Mouse (Mus musculus) heart, embryonic 14.5 days (tissue): ENCODE measurements around the gene Ilf3. TPM values are rescaled to one million over a fixed set of nuclear protein-coding genes. Genes with fewer than 3 reads are reported as not detected.

Source experiments
- ATAC-seq: fragments of 200-750 bp; cut with Nextera tagmentation; 2 replicates; pipeline ENCODE4 v1.8.0; 2017; ENCODE audit warnings: low read depth, moderate TSS enrichment; ENCODE audit not compliant: insufficient number of reproducible peaks, insufficient read depth, low FRiP score
- H3K27ac ChIP-seq, 2 experiments: fragments of 200-500 bp in 1 of 2; fragments of 300-500 bp in 1 of 2; sonication (generic) in 1 of 2; replicated peaks in 1 of 2; 2 replicates each; pipeline ENCODE4 v1.5.1; 2012 to 2014; ENCODE audit warnings: low read depth in 2 of 2, low read length in 2 of 2, control low read depth in 1 of 2, mild to moderate bottlenecking in 1 of 2, mixed read lengths in 1 of 2; ENCODE audit not compliant: control insufficient read depth in 1 of 2, insufficient read depth in 1 of 2
- H3K27me3 ChIP-seq: fragments of 300-500 bp; sonication (generic); 2 replicates; pipeline ENCODE4 v1.6.1; 2014; ENCODE audit warnings: mild to moderate bottlenecking, low read length, control low read depth; ENCODE audit not compliant: control insufficient read depth, insufficient read depth
- H3K36me3 ChIP-seq: fragments of 300-500 bp; sonication (generic); 2 replicates; pipeline ENCODE4 v1.6.1; 2014; ENCODE audit warnings: mild to moderate bottlenecking, control low read depth, low read length, mixed read lengths; ENCODE audit not compliant: control insufficient read depth, insufficient read depth
- H3K4me1 ChIP-seq, 2 experiments: fragments of 200-500 bp in 1 of 2; fragments of 300-500 bp in 1 of 2; sonication (generic) in 1 of 2; 2 replicates each; pipeline ENCODE4 v1.6.1; 2012 to 2014; ENCODE audit warnings: low read length in 2 of 2, control low read depth in 1 of 2, mixed read lengths in 1 of 2; ENCODE audit not compliant: control insufficient read depth in 2 of 2, insufficient read depth in 2 of 2
- H3K4me2 ChIP-seq: fragments of 300-500 bp; sonication (generic); 2 replicates; pipeline ENCODE4 v1.6.1; 2014; ENCODE audit warnings: mild to moderate bottlenecking, low read length
- H3K4me3 ChIP-seq, 2 experiments: fragments of 200-500 bp in 1 of 2; fragments of 300-500 bp in 1 of 2; sonication (generic) in 1 of 2; 2 replicates each; pipeline ENCODE4 v1.5.1; 2012 to 2014; ENCODE audit warnings: low read length in 2 of 2, mild to moderate bottlenecking in 2 of 2, control low read depth in 1 of 2, low read depth in 1 of 2, moderate library complexity in 1 of 2; ENCODE audit not compliant: control insufficient read depth in 1 of 2, insufficient read depth in 1 of 2
- H3K9ac ChIP-seq: fragments of 300-500 bp; sonication (generic); 2 replicates; pipeline ENCODE4 v1.6.1; 2014; ENCODE audit warnings: mild to moderate bottlenecking, low read length
- H3K9me3 ChIP-seq: fragments of 300-500 bp; sonication (generic); 2 replicates; pipeline ENCODE4 v1.6.1; 2016; ENCODE audit warnings: low read length, control low read depth; ENCODE audit not compliant: control insufficient read depth
- WGBS: fragments of 180-500 bp; shearing (Covaris S2); extraction: QIAGEN DNeasy Blood & Tissue Kit; methylation state at CpG from one replicate; pipeline ENCODE4 v1.1.7; 2014; 5-methylcytosine and 5-hydroxymethylcytosine counted together
- polyA plus RNA-seq: library from polyadenylated mRNA; unstranded; fragments of >200 nt; fragmentation: Nextera tagmentation; extraction: Ambion mirVana; gene quantifications from 2 replicates; pipeline ENCODE4 v1.2.1, GENCODE M21; 2014

Gene Ilf3
- polyA plus RNA-seq, 1 experiment from 2014 or later, result 103 TPM

DNA sequence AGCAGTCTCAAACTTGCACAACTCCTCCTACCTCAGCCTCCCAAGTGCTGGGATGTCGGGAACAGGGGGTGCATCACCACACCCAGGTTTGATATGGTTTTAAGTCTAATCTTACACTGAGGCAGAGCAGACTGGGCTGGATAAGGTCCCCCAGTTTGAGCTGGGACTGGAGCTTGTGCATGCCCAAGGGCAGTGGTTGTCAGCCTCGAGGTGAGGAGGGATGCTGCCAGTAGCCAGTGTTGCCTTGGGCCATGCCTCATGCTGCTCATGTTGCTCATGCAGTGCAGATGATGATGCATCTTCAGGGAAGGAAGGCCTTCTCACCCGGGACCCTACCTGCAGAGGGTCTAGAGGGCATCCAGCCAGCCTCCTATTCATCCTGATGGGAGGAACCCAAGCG lies 37.9 kb downstream of the Ilf3 start:
- Histone ChIP-seq H3K36me3 (peaks cover 66% of the 10 kb centered on the region), H3K27me3 (no peaks in the 10 kb centered on the region), H3K4me2 (no peak overlapping the region), H3K27ac (no peak overlapping the region), H3K9ac (no peak overlapping the region), H3K9me3 (no peaks in the 10 kb centered on the region), H3K4me3 (no peak overlapping the region), H3K4me1 (peaks cover 5 to 11% of the 10 kb centered on the region in 2 experiments; a peak in 3 of 4 replicates)
- no peak for ATAC-seq
- WGBS, result 54% methylated on average over 4 of the region's 4 CpGs

DNA sequence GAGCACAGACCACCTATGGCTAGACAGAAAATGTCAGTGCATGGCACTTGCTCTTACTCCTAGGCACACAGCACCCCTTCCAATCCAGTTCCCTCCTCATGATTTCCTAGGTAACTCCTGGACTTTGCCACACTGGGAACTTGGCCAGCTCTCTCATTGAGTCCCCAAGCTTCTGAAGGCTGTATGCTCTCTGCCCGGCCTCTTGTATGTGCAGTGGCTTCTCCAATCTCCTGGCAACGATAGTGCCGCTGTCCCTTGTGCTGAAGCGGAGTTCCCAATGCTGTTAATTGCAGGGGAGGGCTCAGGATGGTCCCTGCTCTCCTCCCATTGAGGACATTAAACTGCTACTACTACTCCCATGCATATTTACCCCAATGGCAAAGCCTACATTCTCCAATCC lies 40.3 kb downstream of the Ilf3 start:
- peaks cover 5 to 6% of the 10 kb centered on the region in 2 experiments; a peak in 2 of 4 replicates for H3K4me1 ChIP-seq
- H3K27me3 ChIP-seq, result no peaks in the 10 kb centered on the region
- H3K27ac ChIP-seq, result no peak overlapping the region
- H3K4me2 ChIP-seq, result no peak overlapping the region
- H3K36me3 ChIP-seq, result peaks cover 42% of the 10 kb centered on the region
- H3K4me3 ChIP-seq, result no peak overlapping the region
- no peak overlapping the region for H3K9ac ChIP-seq
- 9% methylated on average over 4 of the region's 4 CpGs for WGBS
- no peaks in the 10 kb centered on the region for H3K9me3 ChIP-seq
- no peak for ATAC-seq

DNA sequence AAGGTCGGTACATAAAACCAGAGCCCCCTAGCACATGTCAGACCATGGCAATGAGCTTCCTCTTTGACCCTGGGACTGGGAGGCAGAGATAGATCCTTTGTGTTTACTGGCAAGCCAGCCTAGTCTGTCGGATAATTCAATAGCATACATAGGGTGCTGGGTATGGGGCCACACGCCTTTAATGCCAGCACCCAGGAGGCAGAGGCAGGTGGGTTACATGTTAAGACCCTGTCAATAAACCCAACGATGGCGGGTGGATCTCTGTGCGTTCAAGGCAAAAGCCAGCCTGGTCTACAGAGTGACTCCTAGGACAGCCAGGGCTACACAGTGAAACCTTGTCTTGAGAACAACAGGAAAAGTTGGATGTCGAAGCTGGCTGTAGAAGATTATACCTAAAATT lies 41.0 kb downstream of the Ilf3 start:
- H3K9ac ChIP-seq, result no peak overlapping the region
- no peak overlapping the region for H3K4me2 ChIP-seq
- peaks cover 3 to 6% of the 10 kb centered on the region in 2 experiments; a peak in 2 of 4 replicates for H3K4me1 ChIP-seq
- peaks cover 36% of the 10 kb centered on the region for H3K36me3 ChIP-seq
- H3K9me3 ChIP-seq, result no peaks in the 10 kb centered on the region
- 70% methylated on average over 7 of the region's 7 CpGs for WGBS
- H3K4me3 ChIP-seq, result no peak overlapping the region
- H3K27ac ChIP-seq, result no peak overlapping the region
- no peaks in the 10 kb centered on the region for H3K27me3 ChIP-seq
- no peak for ATAC-seq

- no peak for ATAC-seq
- H3K4me1 ChIP-seq, result peaks cover 3 to 6% of the 10 kb centered on the region in 2 experiments; a peak in 2 of 4 replicates
- peaks cover 36% of the 10 kb centered on the region for H3K36me3 ChIP-seq
- no peak overlapping the region for H3K9ac ChIP-seq
- no peak overlapping the region for H3K4me3 ChIP-seq
- H3K27me3 ChIP-seq, result no peaks in the 10 kb centered on the region
- 35% methylated on average over 9 of the region's 9 CpGs for WGBS
- H3K27ac ChIP-seq, result no peak overlapping the region
- H3K4me2 ChIP-seq, result no peak overlapping the region
- H3K9me3 ChIP-seq, result no peaks in the 10 kb centered on the region
These were observed 42.1 kb downstream of the Ilf3 start for GRCm38 (mm10) chr9:21409592-21410317.

DNA sequence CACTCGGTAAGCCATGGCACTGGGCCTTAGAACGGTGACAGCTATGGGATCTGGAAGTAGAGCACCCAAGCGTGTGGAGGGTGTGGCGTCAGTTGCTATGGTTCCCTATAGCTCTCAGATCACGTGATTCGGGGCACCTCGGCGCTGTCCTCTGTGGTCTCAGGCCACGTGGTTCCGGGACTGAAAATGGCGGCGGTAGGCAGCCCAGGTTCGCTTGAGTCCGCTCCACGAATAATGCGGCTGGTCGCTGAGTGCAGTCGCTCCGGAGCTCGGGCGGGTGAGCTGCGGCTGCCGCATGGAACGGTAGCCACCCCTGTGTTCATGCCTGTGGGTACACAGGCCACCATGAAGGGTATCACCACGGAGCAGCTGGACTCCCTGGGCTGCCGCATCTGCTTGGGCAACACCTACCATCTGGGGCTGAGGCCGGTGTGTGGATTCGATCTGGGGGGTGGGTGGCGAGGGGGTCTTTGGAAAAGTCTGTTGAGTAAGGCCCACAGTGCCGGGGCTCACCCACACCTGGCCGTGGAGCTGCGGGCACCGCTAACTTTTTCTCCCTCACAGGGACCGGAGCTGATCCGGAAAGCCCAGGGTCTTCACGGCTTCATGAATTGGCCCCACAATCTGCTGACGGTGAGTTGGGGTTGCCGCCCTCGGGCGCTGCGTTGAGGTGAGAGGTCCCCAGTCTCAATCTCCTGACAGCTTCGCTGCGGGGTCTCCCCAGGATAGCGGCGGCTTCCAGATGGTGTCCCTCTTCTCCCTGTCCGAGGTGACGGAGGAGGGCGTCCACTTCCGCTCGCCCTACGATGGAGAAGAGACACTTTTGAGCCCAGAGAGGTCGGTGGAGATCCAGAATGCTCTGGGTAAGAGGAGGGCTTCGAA lies 44.2 kb downstream of the Ilf3 start, which contains the start of gene Qtrt1:
Qtrt1 (plus strand) TSS at position 169 of the 882 bp plus-strand sequence.
- ATAC-seq, result peak; percentile 89
- H3K4me1 ChIP-seq, result peaks cover 3 to 6% of the 10 kb centered on the region in 2 experiments; a peak in 2 of 4 replicates
- peaks cover 26% of the 10 kb centered on the region for H3K36me3 ChIP-seq
- H3K27ac ChIP-seq, result peak within 1 kb of the TSS in 1 of 2 experiments; percentile 25; a peak in 2 of 4 replicates
- no peaks in the 10 kb centered on the region for H3K27me3 ChIP-seq
- peak within 1 kb of the TSS; percentile 72 to 81 for H3K4me3 ChIP-seq
- H3K9ac ChIP-seq, result peak within 1 kb of the TSS; percentile 82
- H3K9me3 ChIP-seq, result no peaks in the 10 kb centered on the region
- H3K4me2 ChIP-seq, result peak within 1 kb of the TSS; percentile 68
- 3% methylated on average over 53 of the region's 53 CpGs for WGBS

DNA sequence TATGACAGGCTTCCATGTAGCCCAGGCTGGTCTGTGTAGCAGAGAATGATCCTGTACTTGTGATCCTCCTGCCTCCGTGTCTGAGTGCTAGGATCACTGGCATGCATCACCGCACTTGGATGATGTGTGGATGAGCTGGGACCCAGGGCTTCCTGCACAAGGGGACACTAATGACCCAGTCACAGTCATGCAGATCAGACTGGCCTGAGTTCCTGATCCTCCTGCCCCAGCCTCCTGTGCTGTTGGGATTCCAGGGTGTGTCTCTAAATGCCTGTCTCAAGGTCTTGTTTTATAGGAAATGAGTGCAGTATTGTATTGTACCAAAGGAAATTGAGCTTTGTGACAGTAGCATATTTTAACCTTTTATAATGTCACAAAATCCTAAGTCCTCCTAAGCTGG lies 50.2 kb downstream of the Ilf3 start:
- Histone ChIP-seq H3K4me3 (no peak overlapping the region), H3K36me3 (peaks cover 61% of the 10 kb centered on the region), H3K4me1 (no peaks in the 10 kb centered on the region), H3K4me2 (no peak overlapping the region), H3K9me3 (no peaks in the 10 kb centered on the region), H3K27me3 (no peaks in the 10 kb centered on the region), H3K27ac (no peak overlapping the region), H3K9ac (no peak overlapping the region)
- no peak for ATAC-seq
- WGBS, result 90% methylated on average over 2 of the region's 2 CpGs

GRCm38 (mm10) chr9:21419646-21420045 lies 52.0 kb downstream of the Ilf3 start:
- Histone ChIP-seq H3K4me3 (no peak overlapping the region), H3K9ac (no peak overlapping the region), H3K27ac (no peak overlapping the region), H3K4me2 (no peak overlapping the region), H3K27me3 (no peaks in the 10 kb centered on the region), H3K36me3 (peaks cover 51% of the 10 kb centered on the region), H3K4me1 (no peaks in the 10 kb centered on the region), H3K9me3 (no peaks in the 10 kb centered on the region)
- 82% methylated on average over 2 of the region's 2 CpGs for WGBS
- 0 out of 2 replicates have a peak, but pooled peaks have one; percentile 22 for ATAC-seq
